Mouse (Mus musculus) urinary bladder, postnatal 36 days (tissue): Measurements from ENCODE around the gene Eno4.
"Not testable (repeated sequence)": the region's sequence is repeated elsewhere in the genome, so short reads cannot be mapped to it uniquely, and the experiment has no call there.

ENCODE experiments used
- DNase-seq, 2 experiments: peaks; one replicate each; pipeline ENCODE4 v3.0.0; 2022; ENCODE audit warnings: low spot score in 2 of 2, mixed read lengths in 1 of 2

Eno4 gene

GRCm38 (mm10) chr19:58942841-58943828 lies at the start of gene Eno4, which contains the start of gene Hspa12a:
Eno4 (plus strand) TSS chr19:58943425.
Hspa12a (minus strand) TSS chr19:58943654.
- DNase-seq = peak; percentile 90

- no peak for DNase-seq
Measured at GRCm38 (mm10) chr19:58896216-58896615, 47.0 kb upstream of the Eno4 start.

- DNase-seq = not testable (repeated sequence)
Measured at GRCm38 (mm10) chr19:58900471-58900870, 42.8 kb upstream of the Eno4 start.

GRCm38 (mm10) chr19:58903079-58903898 lies 39.9 kb upstream of the Eno4 start:
- DNase-seq = no peak

GRCm38 (mm10) chr19:58903899-58904327 lies 39.3 kb upstream of the Eno4 start:
- DNase-seq = peak; percentile 81 to 82

- DNase-seq = no peak
Measured at GRCm38 (mm10) chr19:58906685-58907084, 36.5 kb upstream of the Eno4 start.

- DNase-seq = no peak
Measured at GRCm38 (mm10) chr19:58908018-58908417, 35.2 kb upstream of the Eno4 start.

GRCm38 (mm10) chr19:58910941-58911368 lies 32.3 kb upstream of the Eno4 start:
- no peak for DNase-seq

GRCm38 (mm10) chr19:58911386-58911785 lies 31.8 kb upstream of the Eno4 start:
- DNase-seq = peak; percentile 54 to 57

- DNase-seq = no peak
Measured at GRCm38 (mm10) chr19:58913301-58913700, 29.9 kb upstream of the Eno4 start.

GRCm38 (mm10) chr19:58918597-58918996 lies 24.6 kb upstream of the Eno4 start:
- no peak for DNase-seq

GRCm38 (mm10) chr19:58919148-58919547 lies 24.1 kb upstream of the Eno4 start:
- no peak for DNase-seq

- no peak for DNase-seq
Measured at GRCm38 (mm10) chr19:58931081-58931800, 12.0 kb upstream of the Eno4 start.

- no peak for DNase-seq
Measured at GRCm38 (mm10) chr19:58933062-58933461, 10.2 kb upstream of the Eno4 start.

GRCm38 (mm10) chr19:58945959-58946358 lies 2.7 kb downstream of the Eno4 start:
- DNase-seq = no peak

- DNase-seq = no peak
Measured at GRCm38 (mm10) chr19:58951521-58951920, 8.3 kb downstream of the Eno4 start.

GRCm38 (mm10) chr19:58952236-58952635 lies 9.0 kb downstream of the Eno4 start:
- no peak for DNase-seq

GRCm38 (mm10) chr19:58954779-58955178 lies 11.6 kb downstream of the Eno4 start:
- DNase-seq = no peak

- no peak for DNase-seq
Measured at GRCm38 (mm10) chr19:58963011-58963410, 19.8 kb downstream of the Eno4 start.

GRCm38 (mm10) chr19:58968731-58969506 lies 25.7 kb downstream of the Eno4 start:
- DNase-seq = no peak

GRCm38 (mm10) chr19:58970826-58971225 lies 27.6 kb downstream of the Eno4 start:
- DNase-seq = no peak
